Mouse (Mus musculus) MEL (cell line): Measurements from ENCODE around the gene Gmfb. TPM values are rescaled to one million over a fixed set of nuclear protein-coding genes. Genes with fewer than 3 reads are reported as not detected.

Experiments
- DNase-seq: peaks from one replicate; pipeline ENCODE4 v3.0.0; 2011; ENCODE audit warnings: low read depth, low spot score
- H3K27ac ChIP-seq: 2 replicates; pipeline ENCODE4 v1.5.1; 2012; ENCODE audit warnings: low read depth, mild to moderate bottlenecking, control low read depth, low read length, moderate library complexity; ENCODE audit not compliant: control insufficient read depth
- H3K27me3 ChIP-seq, 2 experiments: fragments of 150-350 bp in 1 of 2; sonication (generic) in 1 of 2; 2 replicates each; pipeline ENCODE4 v1.6.1; 2012; ENCODE audit warnings: low read length in 2 of 2, mild to moderate bottlenecking in 2 of 2, improper control_type of control experiment in 1 of 2, moderate library complexity in 1 of 2; ENCODE audit not compliant: insufficient read depth in 2 of 2, control insufficient read depth in 1 of 2
- H3K36me3 ChIP-seq, 2 experiments: 2 replicates each; pipeline ENCODE4 v1.6.1; 2012 to 2014; ENCODE audit warnings: low read length in 2 of 2, improper control_type of control experiment in 1 of 2, inconsistent platforms in 1 of 2, mild to moderate bottlenecking in 1 of 2; ENCODE audit not compliant: insufficient read depth in 2 of 2, control insufficient read depth in 1 of 2
- H3K4me1 ChIP-seq, 2 experiments: fragments of 150-350 bp in 1 of 2; sonication (generic) in 1 of 2; 2 replicates each; pipeline ENCODE4 v1.6.1; 2012; ENCODE audit warnings: low read length in 2 of 2, improper control_type of control experiment in 1 of 2, mild to moderate bottlenecking in 1 of 2; ENCODE audit not compliant: insufficient read depth in 2 of 2, control insufficient read depth in 1 of 2
- H3K4me3 ChIP-seq, 2 experiments: fragments of 150-350 bp in 1 of 2; sonication (generic) in 1 of 2; 2 replicates each; pipeline ENCODE4 v1.5.1; 2012; ENCODE audit warnings: low read depth in 2 of 2, low read length in 2 of 2, mild to moderate bottlenecking in 2 of 2, moderate library complexity in 2 of 2, control low read depth in 1 of 2, improper control_type of control experiment in 1 of 2; ENCODE audit not compliant: control insufficient read depth in 1 of 2, insufficient read depth in 1 of 2
- H3K79me2 ChIP-seq: 2 replicates; pipeline ENCODE4 v1.6.1; 2012; ENCODE audit warnings: mild to moderate bottlenecking, low read length, moderate library complexity; ENCODE audit not compliant: control insufficient read depth, poor library complexity, insufficient read depth
- H3K9ac ChIP-seq: 2 replicates; pipeline ENCODE4 v1.6.1; 2012; ENCODE audit warnings: low read depth, mild to moderate bottlenecking, control low read depth, low read length, moderate library complexity; ENCODE audit not compliant: control insufficient read depth, poor library complexity, severe bottlenecking
- H3K9me3 ChIP-seq: fragments of 150-350 bp; sonication (generic); replicated peaks from 2 replicates; pipeline ENCODE4 v1.6.1; 2012; ENCODE audit warnings: mild to moderate bottlenecking, low read length, improper control_type of control experiment, moderate library complexity; ENCODE audit not compliant: insufficient read depth
- ELF1 ChIP-seq: IDR thresholded peaks from 2 replicates; pipeline ENCODE4 v1.6.1; 2014; ENCODE audit warnings: low read depth, mild to moderate bottlenecking, inconsistent platforms, low read length, improper control_type of control experiment, moderate library complexity
- MAX ChIP-seq: IDR thresholded peaks from 2 replicates; pipeline ENCODE4 v1.6.1; 2011; ENCODE audit warnings: low read length, improper control_type of control experiment
- MEF2A ChIP-seq: IDR thresholded peaks from 2 replicates; pipeline ENCODE4 v1.6.1; 2014; ENCODE audit warnings: low read depth, mild to moderate bottlenecking, inconsistent platforms, low read length, improper control_type of control experiment; ENCODE audit not compliant: poor library complexity, insufficient replicate concordance, severe bottlenecking; ENCODE audit errors: extremely low read depth
- MXI1 ChIP-seq: IDR thresholded peaks from 2 replicates; pipeline ENCODE4 v1.6.1; 2011; ENCODE audit warnings: mild to moderate bottlenecking, low read depth, low read length, improper control_type of control experiment
- MYC ChIP-seq: IDR thresholded peaks from 2 replicates; pipeline ENCODE4 v1.6.1; 2011; ENCODE audit warnings: low read depth, mild to moderate bottlenecking, low read length, improper control_type of control experiment, moderate library complexity
- RAD21 ChIP-seq: IDR thresholded peaks from 2 replicates; pipeline ENCODE4 v1.6.1; 2011; ENCODE audit warnings: mild to moderate bottlenecking, low read depth, low read length, improper control_type of control experiment
- SIN3A ChIP-seq: IDR thresholded peaks from 2 replicates; pipeline ENCODE4 v1.6.1; 2012; ENCODE audit warnings: low read length, improper control_type of control experiment, inconsistent platforms
- TAL1 ChIP-seq: IDR thresholded peaks from 2 replicates; pipeline ENCODE4 v1.6.1; 2012; ENCODE audit warnings: mild to moderate bottlenecking, inconsistent platforms, low read length, moderate library complexity, mixed read lengths
- USF1 ChIP-seq: IDR thresholded peaks from 2 replicates; pipeline ENCODE4 v1.6.1; 2014; ENCODE audit warnings: low read depth, mild to moderate bottlenecking, inconsistent platforms, low read length, improper control_type of control experiment, moderate library complexity
- ZNF384 ChIP-seq: IDR thresholded peaks from 2 replicates; pipeline ENCODE4 v1.6.1; 2012; ENCODE audit warnings: low read depth, mild to moderate bottlenecking, inconsistent platforms, low read length, improper control_type of control experiment
- polyA plus RNA-seq, 2 experiments: library from polyadenylated mRNA; stranded (reverse) in 1 of 2; unstranded in 1 of 2; fragments of >175 nt in 1 of 2; fragments of >200 nt in 1 of 2; gene quantifications; 2 replicates each; pipeline versions ENCODE4 v1.2.1 to v1.2.4; 2012; ENCODE audit warnings: low replicate concordance in 2 of 2, low read depth in 1 of 2; ENCODE audit not compliant: insufficient read length in 2 of 2, insufficient read depth in 1 of 2, missing spikeins in 1 of 2
- total RNA-seq: library from RNA; depleted of rRNA; stranded (reverse); fragments of 300-350 nt; gene quantifications from 2 replicates; pipeline ENCODE4 v1.2.3, GENCODE M21; 2012

Gene Gmfb
- total and polyA plus RNA-seq, 3 experiments, result 55.6 to 59.6 TPM; not detected in 1

DNA sequence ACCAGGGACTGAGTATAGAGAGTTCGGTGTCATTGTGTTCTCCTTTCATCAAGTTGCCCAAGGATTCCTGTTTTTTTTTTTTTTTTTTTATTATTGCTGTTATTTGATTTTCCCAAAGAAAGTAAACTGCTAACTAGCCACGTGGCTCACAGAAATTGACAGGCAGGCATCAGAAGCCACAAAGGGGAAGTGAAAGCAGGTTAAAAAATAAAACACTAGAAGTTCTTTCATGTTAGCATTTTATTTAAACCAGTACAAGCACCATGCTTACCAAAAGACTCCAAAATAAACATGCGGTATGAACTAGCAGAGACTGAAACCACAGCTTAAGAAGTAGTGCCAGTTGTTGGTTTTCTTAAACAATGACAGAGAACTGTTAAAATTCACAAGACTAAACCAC, 14.1 kb downstream of the Gmfb start:
- Histone ChIP-seq H3K27ac (no peak overlapping the region), H3K36me3 (peaks cover 0 to 16% of the 10 kb centered on the region in 2 experiments; a peak in 3 of 4 replicates), H3K27me3 (no peaks in the 10 kb centered on the region), H3K79me2 (no peaks in the 10 kb centered on the region), H3K9ac (no peak overlapping the region)
- DNase-seq, result no peak
- TF ChIP-seq RAD21, result no peak
- peak; percentile 50; the same call in 1 of the 2 replicates for TF ChIP-seq MYC
- peak; percentile 60; the same call in 1 of the 2 replicates for TF ChIP-seq MAX
- TF ChIP-seq MXI1, result peak; percentile 87
- TF ChIP-seq SIN3A, result peak; percentile 36; the same call in 1 of the 2 replicates
- peak; percentile 51; the same call in 1 of the 2 replicates for TF ChIP-seq USF1
- TF ChIP-seq, all 39 proteins: peak for 5
- Histone ChIP-seq H3K4me3 (no peak overlapping the region), H3K9me3 (no peaks in the 10 kb centered on the region), H3K4me1 (peaks cover 2 to 5% of the 10 kb centered on the region in 2 experiments; a peak in 2 of 4 replicates)

- no peak overlapping the region for H3K27ac ChIP-seq
- no peak overlapping the region for H3K9ac ChIP-seq
- peaks cover 6 to 7% of the 10 kb centered on the region in 2 experiments for H3K4me1 ChIP-seq
- H3K79me2 ChIP-seq, result no peaks in the 10 kb centered on the region
- DNase-seq, result no peak
- H3K27me3 ChIP-seq, result no peaks in the 10 kb centered on the region
- peaks cover 3 to 9% of the 10 kb centered on the region in 2 experiments for H3K36me3 ChIP-seq
- no peaks in the 10 kb centered on the region for H3K9me3 ChIP-seq
- no peak for TF ChIP-seq TAL1
- no peak overlapping the region for H3K4me3 ChIP-seq
Measured at GRCm38 (mm10) chr14:46806186-46806585, 15.9 kb downstream of the Gmfb start.

DNA sequence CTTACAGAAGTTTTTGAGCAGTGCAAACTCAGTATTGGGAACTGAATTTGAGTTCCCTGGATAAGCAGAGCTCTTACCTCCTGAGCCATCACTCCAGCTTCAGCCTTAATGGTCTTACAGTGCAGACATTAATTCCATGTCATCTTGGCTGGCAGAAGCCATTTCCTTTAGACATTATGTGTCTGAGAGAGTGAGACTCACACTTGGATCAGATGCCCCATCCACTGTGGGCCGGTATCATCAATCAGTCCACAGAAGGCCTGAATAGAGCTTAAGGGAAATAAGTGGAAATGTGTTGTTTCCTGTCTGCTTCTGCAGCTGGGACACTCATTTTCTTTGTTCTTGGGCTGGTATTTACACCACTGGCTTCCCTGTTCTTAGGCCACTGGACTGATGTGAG, 18.3 kb downstream of the Gmfb start:
- Histone ChIP-seq H3K27me3 (no peaks in the 10 kb centered on the region), H3K27ac (no peak overlapping the region), H3K4me1 (peaks cover 12 to 13% of the 10 kb centered on the region in 2 experiments), H3K36me3 (peaks cover 6 to 9% of the 10 kb centered on the region in 2 experiments), H3K79me2 (no peaks in the 10 kb centered on the region), H3K9ac (no peak overlapping the region), H3K4me3 (no peak overlapping the region), H3K9me3 (no peaks in the 10 kb centered on the region)
- no peak for TF ChIP-seq ZNF384
- TF ChIP-seq ELF1, result no peak
- no peak for DNase-seq

GRCm38 (mm10) chr14:46803259-46803658, 18.8 kb downstream of the Gmfb start:
- H3K36me3 ChIP-seq, result peaks cover 3 to 9% of the 10 kb centered on the region in 2 experiments
- no peak overlapping the region for H3K9ac ChIP-seq

More at GRCm38 (mm10) chr14:46803259-46803658, 18.8 kb downstream of the Gmfb start:
- H3K9me3 ChIP-seq, result no peaks in the 10 kb centered on the region
- no peak for DNase-seq
- TF ChIP-seq MEF2A, result no peak
- 0 out of 2 replicates have a peak, but pooled peaks have one; percentile 15 for TF ChIP-seq ELF1
- H3K79me2 ChIP-seq, result no peaks in the 10 kb centered on the region
- no peak overlapping the region for H3K4me3 ChIP-seq
- H3K4me1 ChIP-seq, result peaks cover 10 to 12% of the 10 kb centered on the region in 2 experiments
- no peak overlapping the region for H3K27ac ChIP-seq
- H3K27me3 ChIP-seq, result no peaks in the 10 kb centered on the region
